Mouse (Mus musculus) brain, embryonic 14.5 days (tissue): ENCODE results near the gene 4930512M02Rik.

Experiments
- CTCF ChIP-seq: fragments of 200-500 bp; IDR thresholded peaks from 2 replicates; pipeline ENCODE4 v1.5.1; 2012; ENCODE audit warnings: inconsistent platforms, mild to moderate bottlenecking, moderate library complexity, borderline replicate concordance; ENCODE audit not compliant: insufficient read depth, insufficient read length; ENCODE audit errors: extremely low read depth
- POLR2A ChIP-seq: fragments of 200-500 bp; IDR thresholded peaks from 2 replicates; pipeline ENCODE4 v1.6.1; 2012; ENCODE audit warnings: mild to moderate bottlenecking, inconsistent platforms, borderline replicate concordance; ENCODE audit not compliant: poor library complexity, insufficient read depth, insufficient read length, severe bottlenecking; ENCODE audit errors: extremely low read depth

GRCm38 (mm10) chr11:11644303-11644702 is 16.7 kb upstream of the 4930512M02Rik start:
- no peak for TF ChIP-seq CTCF
- no peak for TF ChIP-seq POLR2A
